Mouse (Mus musculus) heart, adult 2 months (tissue): ENCODE data around the gene Iffo2.

Source experiments
- CTCF ChIP-seq: fragments of 200-600 bp; IDR thresholded peaks from 2 replicates; pipeline ENCODE4 v1.8.1; 2022; ENCODE audit warnings: antibody characterized with exemption, mild to moderate bottlenecking, moderate library complexity
- EP300 ChIP-seq: fragments of 200-500 bp; IDR thresholded peaks from 2 replicates; pipeline ENCODE4 v1.6.1; 2011; ENCODE audit warnings: low read depth, low read length, control low read depth; ENCODE audit not compliant: insufficient read depth
- POLR2A ChIP-seq: fragments of 200-500 bp; IDR thresholded peaks from 2 replicates; pipeline ENCODE4 v1.6.1; 2011; ENCODE audit warnings: mild to moderate bottlenecking, low read depth, low read length, control low read depth; ENCODE audit not compliant: insufficient read depth

- TF ChIP-seq POLR2A (no peak), CTCF (no peak), EP300 (no peak)
Observed at GRCm38 (mm10) chr4:139501702-139502101, 28.6 kb upstream of the Iffo2 start.
